Comparison of ENCODE assay signal across 30 mouse cellular contexts in the genomic region with DNA sequence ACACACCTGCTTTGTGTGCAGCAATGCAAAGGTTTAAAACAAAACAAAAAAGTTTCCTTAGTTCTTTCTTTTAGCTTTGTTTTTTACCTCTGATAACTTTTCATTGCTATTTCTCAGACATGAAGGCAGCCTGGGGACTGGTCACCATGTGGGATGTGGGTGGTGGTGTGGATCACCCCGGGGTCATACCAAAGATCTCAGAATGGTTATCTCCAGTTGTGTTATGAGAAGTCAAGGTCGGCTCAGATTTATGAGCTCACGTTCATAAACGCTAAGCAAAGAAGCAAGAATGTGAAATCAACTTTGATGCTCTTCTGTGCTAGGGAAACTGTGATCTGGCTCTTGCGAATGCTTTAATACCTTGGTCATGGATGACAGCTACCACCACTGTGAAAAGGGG.
DNase-seq lines count a peak whose midpoint lies in the region; ATAC-seq and TF ChIP-seq lines count a peak whose summit lies in the region.
"Had no signal": no experiment of that assay in that cellular context is flagged by ENCODE, and none has a peak within 500 bp of the region (broad histone marks: within the 10 kb centered on the region; RNA-seq: fewer than 3 reads in every experiment).

No protein-coding gene starts in this region.

- H3K79me2 ChIP-seq in heart, adult 2 months (replicated peaks; ENCODE audit: control insufficient read depth, insufficient read depth, low read length): no peaks in the 10 kb centered on the region

- intact Hi-C loops in heart, adult 2 months (cut with DNase I): loop anchor here (5.0 kb wide), 1 partner anchor 36 kb away; no protein-coding TSS in a partner anchor

- no peak overlapping the region for H3K4me2 ChIP-seq in liver, embryonic 12.5 days
- no peak overlapping the region for H3K4me2 ChIP-seq in liver, postnatal 0 days (ENCODE audit: low read depth, low read length)
- H3K4me2 ChIP-seq in midbrain, embryonic 15.5 days: no peak overlapping the region
- H3K4me2 ChIP-seq: embryonic facial prominence, embryonic 13.5 days; forebrain, embryonic 12.5 days; forebrain, embryonic 15.5 days; heart, embryonic 12.5 days; heart, embryonic 15.5 days; hindbrain, embryonic 14.5 days had no signal

- no peak for TF ChIP-seq EP300 in heart, adult 2 months (IDR thresholded peaks at IDR 0.05; ENCODE audit: insufficient read depth, low read depth, low read length)
- TF ChIP-seq EP300 in liver, postnatal 0 days (IDR thresholded peaks at IDR 0.05; ENCODE audit: low read depth): no peak

- no peak for TF ChIP-seq CTCF in heart, adult 2 months (IDR thresholded peaks at IDR 0.05)
- no peak for TF ChIP-seq CTCF in liver, postnatal 0 days (IDR thresholded peaks at IDR 0.05; ENCODE audit: low read depth)

- ATAC-seq in liver, embryonic 12.5 days: no peak
- ATAC-seq in liver, postnatal 0 days: no peak
- ATAC-seq in midbrain, embryonic 15.5 days (replicated peaks): no peak
- ATAC-seq: forebrain, embryonic 15.5 days; hindbrain, postnatal 0 days; inflammation-experienced regulatory T-cells, adult 6 months; intestine, embryonic 16.5 days; Patski had no signal

- H3K27me3 ChIP-seq in heart, adult 2 months (ENCODE audit: control insufficient read depth, insufficient read depth, low read length): no peaks in the 10 kb centered on the region
- no peaks in the 10 kb centered on the region for H3K27me3 ChIP-seq in liver, embryonic 12.5 days (replicated peaks)
- H3K27me3 ChIP-seq in liver, postnatal 0 days (ENCODE audit: insufficient read depth, low read length): no peaks in the 10 kb centered on the region
- no peaks in the 10 kb centered on the region for H3K27me3 ChIP-seq in limb, embryonic 10.5 days (ENCODE audit: low read depth, poor library complexity, severe bottlenecking)
- H3K27me3 ChIP-seq in midbrain, embryonic 15.5 days (replicated peaks): no peaks in the 10 kb centered on the region
- H3K27me3 ChIP-seq: CH12.LX; embryonic facial prominence, embryonic 13.5 days; heart, embryonic 12.5 days; heart, embryonic 15.5 days; Patski had no signal

- no peak for TF ChIP-seq POLR2A in heart, adult 2 months (IDR thresholded peaks at IDR 0.05; ENCODE audit: insufficient read depth, low read depth, low read length)

- no peak overlapping the region for H3K27ac ChIP-seq in heart, adult 2 months
- peak overlapping the region; percentile 78 for H3K27ac ChIP-seq in liver, embryonic 12.5 days
- H3K27ac ChIP-seq in liver, postnatal 0 days (ENCODE audit: low read depth): no peak overlapping the region
- H3K27ac ChIP-seq in limb, embryonic 10.5 days: no peak overlapping the region
- no peak overlapping the region for H3K27ac ChIP-seq in midbrain, embryonic 15.5 days
- H3K27ac ChIP-seq: embryonic facial prominence, embryonic 10.5 days; embryonic facial prominence, embryonic 13.5 days; forebrain, embryonic 12.5 days; forebrain, embryonic 15.5 days; heart, embryonic 15.5 days; hindbrain, embryonic 14.5 days; hindbrain, postnatal 0 days had no signal

- no peak overlapping the region for H3K9ac ChIP-seq in heart, adult 2 months (ENCODE audit: low read depth, low read length)
- H3K9ac ChIP-seq in liver, embryonic 12.5 days: no peak overlapping the region
- H3K9ac ChIP-seq in liver, postnatal 0 days (replicated peaks): no peak overlapping the region
- H3K9ac ChIP-seq in midbrain, embryonic 15.5 days: no peak overlapping the region
- H3K9ac ChIP-seq: embryonic facial prominence, embryonic 13.5 days; forebrain, embryonic 12.5 days; forebrain, embryonic 15.5 days; heart, embryonic 12.5 days; heart, embryonic 15.5 days; hindbrain, embryonic 14.5 days had no signal

- WGBS in heart, adult 2 months: 94% methylated on average over 5 of the region's 5 CpGs
- WGBS in liver, embryonic 12.5 days (ENCODE audit: insufficient replicate concordance): 89% methylated on average over 5 of the region's 5 CpGs
- WGBS in liver, postnatal 0 days (ENCODE audit: insufficient replicate concordance): 92% methylated on average over 5 of the region's 5 CpGs
- 93% methylated on average over 5 of the region's 5 CpGs for WGBS in limb, embryonic 10.5 days
- WGBS in midbrain, embryonic 15.5 days: 94% methylated on average over 5 of the region's 5 CpGs

- no peaks in the 10 kb centered on the region for H3K36me3 ChIP-seq in heart, adult 2 months (ENCODE audit: control insufficient read depth, insufficient read depth, low read length)
- H3K36me3 ChIP-seq in liver, embryonic 12.5 days: no peaks in the 10 kb centered on the region
- no peaks in the 10 kb centered on the region for H3K36me3 ChIP-seq in liver, postnatal 0 days (replicated peaks; ENCODE audit: insufficient read depth, low read length)
- no peaks in the 10 kb centered on the region for H3K36me3 ChIP-seq in limb, embryonic 10.5 days
- H3K36me3 ChIP-seq in midbrain, embryonic 15.5 days (replicated peaks): no peaks in the 10 kb centered on the region
- H3K36me3 ChIP-seq: embryonic facial prominence, embryonic 10.5 days; embryonic facial prominence, embryonic 13.5 days; forebrain, embryonic 12.5 days; forebrain, embryonic 15.5 days; G1E; heart, embryonic 12.5 days; heart, embryonic 15.5 days had no signal

- no peaks in the 10 kb centered on the region for H3K4me1 ChIP-seq in heart, adult 2 months (ENCODE audit: control insufficient read depth, insufficient read depth, low read length)
- H3K4me1 ChIP-seq in liver, embryonic 12.5 days: peaks cover 18% of the 10 kb centered on the region
- H3K4me1 ChIP-seq in liver, postnatal 0 days (ENCODE audit: insufficient read depth): peaks cover 9% of the 10 kb centered on the region
- H3K4me1 ChIP-seq in limb, embryonic 10.5 days: no peaks in the 10 kb centered on the region
- H3K4me1 ChIP-seq in midbrain, embryonic 15.5 days: no peaks in the 10 kb centered on the region
- H3K4me1 ChIP-seq: embryonic facial prominence, embryonic 10.5 days; embryonic facial prominence, embryonic 13.5 days; forebrain, embryonic 15.5 days; heart, embryonic 15.5 days had no signal

- H3K4me3 ChIP-seq in heart, adult 2 months: no peak overlapping the region
- H3K4me3 ChIP-seq in liver, embryonic 12.5 days: no peak overlapping the region
- H3K4me3 ChIP-seq in liver, postnatal 0 days (ENCODE audit: low read depth, low read length): no peak overlapping the region
- no peak overlapping the region for H3K4me3 ChIP-seq in limb, embryonic 10.5 days
- no peak overlapping the region for H3K4me3 ChIP-seq in midbrain, embryonic 15.5 days
- H3K4me3 ChIP-seq: embryonic facial prominence, embryonic 10.5 days; embryonic facial prominence, embryonic 13.5 days; forebrain, embryonic 12.5 days; forebrain, embryonic 15.5 days; heart, embryonic 12.5 days; heart, embryonic 15.5 days had no signal

- DNase-seq in adrenal gland, adult 2 months: peak; percentile 34
- DNase-seq in adrenal gland, postnatal 10 days: no peak
- peak; percentile 68 for DNase-seq in heart, adult 11 months
- DNase-seq in heart, adult 2 months: no peak
- DNase-seq in liver, postnatal 0 days: no peak
- DNase-seq in limb, embryonic 10.5 days (ENCODE audit: low spot score): peak; percentile 16
- DNase-seq: B cell, adult 2 months; cerebellum, adult 11-12 months; cerebellum, adult 8-10 months; cerebellum, postnatal 10 days; cerebellum, postnatal 36 days; embryo, embryonic 11 days; gastrocnemius, postnatal 25 days; heart, postnatal 10 days; heart, postnatal 4 days had no signal

- no peaks in the 10 kb centered on the region for H3K9me3 ChIP-seq in liver, embryonic 12.5 days (replicated peaks)
- 0 out of 2 replicates have a peak, but pooled peaks cover 3% of the 10 kb centered on the region for H3K9me3 ChIP-seq in liver, postnatal 0 days (ENCODE audit: low read length)
- no peaks in the 10 kb centered on the region for H3K9me3 ChIP-seq in limb, embryonic 10.5 days (replicated peaks)
- no peaks in the 10 kb centered on the region for H3K9me3 ChIP-seq in midbrain, embryonic 15.5 days
- H3K9me3 ChIP-seq: embryonic facial prominence, embryonic 10.5 days; embryonic facial prominence, embryonic 13.5 days; forebrain, embryonic 12.5 days; forebrain, embryonic 15.5 days; heart, embryonic 12.5 days; heart, embryonic 15.5 days had no signal

Comparison
In these comparisons a context has a peak if more than half of its experiments do, and no peak if none do; other contexts are left out.
1. DNase-seq: peak in adrenal gland, adult 2 months (single experiment), heart, adult 11 months (single experiment) and limb, embryonic 10.5 days (single experiment); none in adrenal gland, postnatal 10 days (single experiment), heart, adult 2 months (0 of 2) and liver, postnatal 0 days (single experiment).